Mouse (Mus musculus): ENCODE results near the gene Wdr44. TPM values are rescaled to one million over a fixed set of nuclear protein-coding genes. Genes with fewer than 3 reads are reported as not detected.

The Wdr44 gene
- 3.7 and 10.1 TPM in 2 replicates for polyA plus RNA-seq (2021; fragmentation: Nextera tagmentation)
- long read RNA-seq, experiment 1, full-length matches to known transcripts: 18 of 33 reads
- long read RNA-seq, experiment 1, partial matches to known transcripts: 9 of 33 reads
- long read RNA-seq, experiment 1, other reads (novel, unspliced or antisense): 6 of 33 reads
- long read RNA-seq, experiment 2, partial matches to known transcripts: 5 of 7 reads
- long read RNA-seq, experiment 2, other reads (novel, unspliced or antisense): 0 of 7 reads

DNA sequence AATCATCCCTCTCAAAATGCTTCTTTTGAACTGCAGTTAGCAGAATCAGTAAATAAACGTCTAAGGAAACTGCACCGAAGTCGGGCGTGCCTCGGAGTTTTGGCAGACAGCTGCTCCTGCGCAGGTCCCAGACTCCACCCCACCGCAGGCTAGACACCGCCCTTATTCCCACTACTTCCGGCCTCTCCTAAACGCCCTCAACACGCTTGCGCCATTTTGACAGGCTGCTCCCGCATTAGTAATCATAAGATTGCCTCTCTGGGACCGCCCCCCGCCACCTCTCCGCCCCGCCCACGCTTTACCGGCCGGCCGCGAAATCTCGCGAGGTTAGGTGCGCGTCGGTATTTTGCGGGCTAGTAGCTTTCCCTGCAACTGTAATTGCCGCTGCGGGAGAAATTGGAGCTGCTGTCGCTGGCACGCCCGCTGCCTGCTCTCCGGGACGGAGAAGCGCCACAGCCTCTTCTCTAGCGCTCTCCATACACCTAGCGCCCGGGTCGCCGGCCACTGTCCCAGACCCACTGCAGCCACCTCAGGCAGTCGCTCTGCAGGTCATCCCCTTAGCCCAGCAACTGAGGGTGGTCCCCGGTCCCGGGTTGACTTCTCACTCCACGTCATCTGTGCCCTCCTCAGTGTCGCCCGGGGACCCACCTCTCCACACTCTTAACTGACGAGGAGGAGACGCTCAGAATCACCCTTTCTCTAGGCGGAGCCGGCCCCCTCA is at the start of gene Wdr44:
Gene Wdr44, plus strand, starts transcription at position 330 of the 721 bp plus-strand sequence.

Other genes with a start within 250 kb of the Wdr44 start
- gene Gm4907, start 189.5 kb downstream of the Wdr44 start, polyA plus RNA-seq (2021; fragmentation: Nextera tagmentation): not detected in 2 replicates